Mouse (Mus musculus): Measurements from ENCODE around the gene Hs2st1. TPM values are rescaled to one million over a fixed set of nuclear protein-coding genes. Genes with fewer than 3 reads are reported as not detected.

Hs2st1 gene
- polyA plus RNA-seq, 1 experiment from 2014 or later: 13.9 TPM

DNA sequence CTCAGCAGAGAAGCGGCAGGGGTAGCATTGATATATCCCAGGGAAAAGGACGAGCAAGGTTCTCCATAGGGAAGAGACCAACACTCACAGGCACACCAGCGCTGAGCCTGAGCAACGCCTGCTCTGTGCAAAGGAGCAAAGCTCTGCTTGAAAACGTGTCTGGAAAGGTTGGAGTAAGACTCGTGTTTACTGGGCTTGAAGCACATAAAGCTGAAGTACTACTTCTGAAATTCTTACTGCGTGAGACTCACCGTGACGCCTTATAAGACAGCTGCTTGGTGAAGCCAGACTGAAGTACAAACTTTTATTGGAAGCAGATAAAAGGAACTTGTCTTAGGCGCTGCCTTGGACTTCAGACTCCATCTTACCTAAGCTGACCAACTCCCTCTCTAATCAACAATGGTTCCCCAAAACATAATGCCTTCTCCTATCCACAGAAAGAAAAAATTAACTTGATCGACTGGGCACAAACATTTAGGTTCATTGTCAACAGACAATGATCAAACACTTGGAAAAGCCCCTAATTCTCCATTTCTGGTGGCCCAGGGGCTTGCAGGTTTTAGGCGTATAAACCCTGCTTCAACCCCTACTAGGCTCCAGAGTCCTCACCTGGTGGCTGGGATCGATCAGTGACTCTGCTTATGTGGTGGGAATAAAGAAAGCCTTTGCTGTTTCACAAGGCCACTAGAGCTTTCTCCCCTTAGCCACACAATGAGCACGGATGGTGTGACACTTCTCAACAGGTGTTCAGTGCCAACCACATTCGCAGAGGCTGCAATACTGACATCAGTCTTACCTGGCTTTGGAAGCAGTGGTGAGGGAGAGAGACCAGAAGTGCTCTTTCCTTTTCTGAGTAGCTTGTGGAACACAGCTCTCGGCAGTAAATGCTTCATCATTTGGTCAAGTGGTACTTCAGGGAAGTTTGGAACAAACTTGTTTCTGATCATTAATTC, 56.5 kb downstream of the Hs2st1 start:
- no peak overlapping the region for H3K4me3 ChIP-seq (ENCODE audit: low read depth, low read length)
- no peaks in the 10 kb centered on the region for H3K4me1 ChIP-seq (ENCODE audit: control insufficient read depth, insufficient read depth, low read length)
- H3K27ac ChIP-seq (ENCODE audit: low read length): no peak overlapping the region
- no peaks in the 10 kb centered on the region for H3K9me3 ChIP-seq (replicated peaks; ENCODE audit: control insufficient read depth, low read length, poor library complexity, severe bottlenecking)
- H3K9ac ChIP-seq (ENCODE audit: low read depth, low read length): no peak overlapping the region
- ATAC-seq: no peak
- no peaks in the 10 kb centered on the region for H3K27me3 ChIP-seq (ENCODE audit: control insufficient read depth, insufficient read depth, low read depth, low read length)
- H3K4me2 ChIP-seq (ENCODE audit: low read length): no peak overlapping the region
- WGBS: 90% methylated on average over 16 of the region's 16 CpGs
- H3K36me3 ChIP-seq (ENCODE audit: control insufficient read depth, insufficient read depth, low read length): no peaks in the 10 kb centered on the region

DNA sequence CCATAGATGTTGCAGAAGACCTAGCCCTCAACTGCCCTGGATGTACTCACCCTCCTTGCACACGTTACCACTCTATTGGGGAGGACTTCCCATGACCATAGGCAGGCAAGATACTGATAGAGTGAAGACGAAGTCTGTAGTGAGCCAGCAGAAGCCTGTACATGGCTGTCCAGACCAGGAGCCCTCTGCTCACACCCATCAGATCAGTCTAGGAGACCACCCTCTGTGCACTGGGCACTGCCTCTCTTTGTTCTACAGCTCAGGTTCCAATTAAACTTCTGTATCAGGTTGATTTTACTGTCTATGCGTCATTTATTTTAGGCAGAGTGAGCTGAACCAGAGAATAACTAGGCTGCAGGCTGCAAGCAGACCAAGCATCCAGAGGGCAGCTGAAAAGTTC, 59.3 kb downstream of the Hs2st1 start:
- H3K27me3 ChIP-seq (ENCODE audit: control insufficient read depth, insufficient read depth, low read depth, low read length): no peaks in the 10 kb centered on the region

DNA sequence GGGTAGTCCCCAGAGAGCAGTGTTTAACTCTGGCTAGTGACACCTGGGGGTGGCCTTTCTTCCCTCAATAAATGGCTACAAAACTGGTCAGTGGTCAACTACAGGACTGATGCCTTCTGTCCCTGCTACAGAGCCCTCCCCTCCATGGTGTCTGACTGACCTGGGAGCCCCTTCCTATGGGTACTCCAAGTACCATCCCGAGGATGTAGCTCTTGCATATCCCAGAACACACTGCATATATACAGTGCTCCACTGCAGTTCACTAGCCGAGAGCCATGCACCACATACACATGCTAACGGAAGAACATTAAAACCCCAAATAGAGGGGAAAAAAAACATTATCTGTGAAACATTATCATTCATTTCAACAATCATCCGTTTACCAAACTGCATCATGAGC, 61.6 kb downstream of the Hs2st1 start:
- Histone ChIP-seq H3K27me3 (ENCODE audit: control insufficient read depth, insufficient read depth, low read depth, low read length) (no peaks in the 10 kb centered on the region), H3K27ac (ENCODE audit: low read length) (no peak overlapping the region), H3K4me1 (ENCODE audit: control insufficient read depth, insufficient read depth, low read length) (peaks cover 5% of the 10 kb centered on the region), H3K4me3 (ENCODE audit: low read depth, low read length) (no peak overlapping the region), H3K9ac (ENCODE audit: low read depth, low read length) (no peak overlapping the region), H3K4me2 (ENCODE audit: low read length) (no peak overlapping the region), H3K9me3 (replicated peaks; ENCODE audit: control insufficient read depth, low read length, poor library complexity, severe bottlenecking) (no peaks in the 10 kb centered on the region), H3K36me3 (ENCODE audit: control insufficient read depth, insufficient read depth, low read length) (no peaks in the 10 kb centered on the region)
- 93% methylated on average over 4 of the region's 4 CpGs for WGBS
- ATAC-seq: no peak

More for the DNA sequence above, 59.3 kb downstream of the Hs2st1 start:
- no peak overlapping the region for H3K4me2 ChIP-seq (ENCODE audit: low read length)
- no peaks in the 10 kb centered on the region for H3K9me3 ChIP-seq (replicated peaks; ENCODE audit: control insufficient read depth, low read length, poor library complexity, severe bottlenecking)
- ATAC-seq: no peak
- WGBS: 97% methylated on average over 3 of the region's 3 CpGs
- no peak overlapping the region for H3K9ac ChIP-seq (ENCODE audit: low read depth, low read length)
- no peaks in the 10 kb centered on the region for H3K36me3 ChIP-seq (ENCODE audit: control insufficient read depth, insufficient read depth, low read length)
- no peak overlapping the region for H3K4me3 ChIP-seq (ENCODE audit: low read depth, low read length)
- H3K27ac ChIP-seq (ENCODE audit: low read length): no peak overlapping the region
- peaks cover 5% of the 10 kb centered on the region for H3K4me1 ChIP-seq (ENCODE audit: control insufficient read depth, insufficient read depth, low read length)

DNA sequence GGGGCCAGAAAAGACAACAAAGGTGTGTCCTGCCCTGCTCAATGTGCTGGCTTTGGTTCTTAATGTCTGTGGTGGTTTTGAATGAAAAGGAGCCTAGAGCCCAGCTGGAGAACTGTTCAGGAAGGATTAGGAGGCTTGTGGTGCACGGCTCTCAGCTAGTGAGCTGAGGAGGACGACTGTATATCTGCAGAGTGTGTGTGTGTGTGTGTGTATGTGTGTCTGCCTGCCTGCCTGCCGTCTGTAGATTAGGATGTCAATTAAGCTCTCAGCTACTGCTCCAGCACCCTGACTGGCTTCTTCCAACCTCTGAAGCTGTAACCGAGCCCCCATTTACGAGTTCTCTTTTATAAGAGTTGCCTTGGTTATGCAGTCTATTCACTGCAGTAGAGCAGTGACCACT, 62.1 kb downstream of the Hs2st1 start:
- ATAC-seq: no peak
- Histone ChIP-seq H3K9ac (ENCODE audit: low read depth, low read length) (no peak overlapping the region), H3K27me3 (ENCODE audit: control insufficient read depth, insufficient read depth, low read depth, low read length) (no peaks in the 10 kb centered on the region), H3K4me2 (ENCODE audit: low read length) (no peak overlapping the region), H3K4me3 (ENCODE audit: low read depth, low read length) (no peak overlapping the region), H3K4me1 (ENCODE audit: control insufficient read depth, insufficient read depth, low read length) (peaks cover 5% of the 10 kb centered on the region), H3K27ac (ENCODE audit: low read length) (no peak overlapping the region), H3K9me3 (replicated peaks; ENCODE audit: control insufficient read depth, low read length, poor library complexity, severe bottlenecking) (no peaks in the 10 kb centered on the region), H3K36me3 (ENCODE audit: control insufficient read depth, insufficient read depth, low read length) (no peaks in the 10 kb centered on the region)
- WGBS: 36% methylated on average over 5 of the region's 5 CpGs

DNA sequence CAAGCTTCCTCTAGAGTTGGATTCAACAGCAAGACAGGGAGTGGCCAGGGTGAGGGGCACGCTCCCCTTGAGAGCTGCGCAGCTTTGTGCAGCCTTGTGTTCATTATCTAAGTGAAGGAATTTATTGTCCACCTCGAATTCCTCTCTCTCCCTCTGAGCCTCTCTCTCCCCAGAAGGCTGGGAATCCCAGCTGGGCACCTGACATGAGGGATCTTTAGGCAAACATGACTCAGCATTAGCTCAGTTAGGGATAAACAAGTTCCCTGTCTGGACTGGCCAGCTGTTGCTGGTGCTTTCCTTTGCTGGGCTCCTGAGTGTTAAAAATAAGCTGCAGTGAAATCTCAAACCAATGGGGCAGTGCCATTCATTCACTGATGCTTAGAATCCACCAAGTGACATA, 63.8 kb downstream of the Hs2st1 start:
- no peak overlapping the region for H3K4me2 ChIP-seq (ENCODE audit: low read length)
- no peaks in the 10 kb centered on the region for H3K9me3 ChIP-seq (replicated peaks; ENCODE audit: control insufficient read depth, low read length, poor library complexity, severe bottlenecking)
- no peak for ATAC-seq
- no peak overlapping the region for H3K27ac ChIP-seq (ENCODE audit: low read length)
- H3K9ac ChIP-seq (ENCODE audit: low read depth, low read length): no peak overlapping the region
- no peaks in the 10 kb centered on the region for H3K36me3 ChIP-seq (ENCODE audit: control insufficient read depth, insufficient read depth, low read length)
- WGBS: 35% methylated on average over 3 of the region's 3 CpGs
- H3K27me3 ChIP-seq (ENCODE audit: control insufficient read depth, insufficient read depth, low read depth, low read length): no peaks in the 10 kb centered on the region
- peaks cover 5% of the 10 kb centered on the region for H3K4me1 ChIP-seq (ENCODE audit: control insufficient read depth, insufficient read depth, low read length)
- H3K4me3 ChIP-seq (ENCODE audit: low read depth, low read length): no peak overlapping the region

DNA sequence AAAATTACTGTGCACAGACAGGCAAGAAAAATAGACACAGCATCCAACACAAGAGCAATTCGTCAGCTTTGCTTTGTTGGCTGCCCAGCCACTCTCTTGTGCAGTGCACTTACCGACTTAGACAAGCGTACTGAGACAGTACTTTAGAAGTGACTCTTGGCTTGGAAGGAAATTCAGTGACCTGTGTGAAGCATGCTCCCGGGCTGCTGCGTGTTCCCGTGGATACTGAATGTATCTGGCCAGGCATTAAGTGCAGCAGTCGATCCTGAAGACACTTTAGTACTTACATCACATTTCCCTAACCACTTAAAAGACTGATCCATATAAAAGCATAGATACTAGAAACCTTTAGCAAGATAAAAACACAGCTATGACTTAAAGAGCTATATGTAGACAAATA, 68.1 kb downstream of the Hs2st1 start:
- WGBS: 51% methylated on average over 7 of the region's 7 CpGs

DNA sequence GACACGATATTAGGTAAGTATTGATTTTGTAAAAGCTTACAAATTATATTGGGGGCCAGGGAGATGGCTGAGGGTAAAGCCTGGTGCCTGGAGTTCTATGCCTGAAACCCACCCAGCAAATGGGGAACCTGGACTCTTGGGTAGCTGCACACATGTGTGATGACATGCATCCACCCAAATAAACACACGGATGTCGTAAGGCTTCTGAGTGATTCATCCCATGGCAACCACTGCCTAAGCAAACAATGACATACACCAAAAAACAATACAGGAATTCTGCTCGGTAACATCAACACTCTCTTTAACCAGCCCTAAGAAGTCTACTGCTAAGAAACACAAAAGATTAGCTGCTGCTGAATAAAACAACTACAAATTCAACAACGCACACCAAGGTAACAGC, 73.2 kb downstream of the Hs2st1 start:
- Histone ChIP-seq H3K9me3 (replicated peaks; ENCODE audit: control insufficient read depth, low read length, poor library complexity, severe bottlenecking) (no peaks in the 10 kb centered on the region), H3K4me2 (ENCODE audit: low read length) (no peak overlapping the region), H3K4me1 (ENCODE audit: control insufficient read depth, insufficient read depth, low read length) (no peaks in the 10 kb centered on the region; the same call in 1 of the 2 replicates), H3K4me3 (ENCODE audit: low read depth, low read length) (no peak overlapping the region), H3K36me3 (ENCODE audit: control insufficient read depth, insufficient read depth, low read length) (no peaks in the 10 kb centered on the region), H3K27me3 (ENCODE audit: control insufficient read depth, insufficient read depth, low read depth, low read length) (no peaks in the 10 kb centered on the region), H3K27ac (ENCODE audit: low read length) (no peak overlapping the region), H3K9ac (ENCODE audit: low read depth, low read length) (no peak overlapping the region)
- ATAC-seq: no peak
- WGBS: 67% methylated on average over 5 of the region's 5 CpGs

More for the DNA sequence above, 68.1 kb downstream of the Hs2st1 start:
- no peak overlapping the region for H3K9ac ChIP-seq (ENCODE audit: low read depth, low read length)
- no peak overlapping the region for H3K4me3 ChIP-seq (ENCODE audit: low read depth, low read length)
- peaks cover 5% of the 10 kb centered on the region; the same call in 1 of the 2 replicates for H3K4me1 ChIP-seq (ENCODE audit: control insufficient read depth, insufficient read depth, low read length)
- no peak overlapping the region for H3K27ac ChIP-seq (ENCODE audit: low read length)
- H3K4me2 ChIP-seq (ENCODE audit: low read length): no peak overlapping the region
- H3K9me3 ChIP-seq (replicated peaks; ENCODE audit: control insufficient read depth, low read length, poor library complexity, severe bottlenecking): no peaks in the 10 kb centered on the region
- H3K36me3 ChIP-seq (ENCODE audit: control insufficient read depth, insufficient read depth, low read length): no peaks in the 10 kb centered on the region
- no peaks in the 10 kb centered on the region for H3K27me3 ChIP-seq (ENCODE audit: control insufficient read depth, insufficient read depth, low read depth, low read length)
- ATAC-seq: no peak

DNA sequence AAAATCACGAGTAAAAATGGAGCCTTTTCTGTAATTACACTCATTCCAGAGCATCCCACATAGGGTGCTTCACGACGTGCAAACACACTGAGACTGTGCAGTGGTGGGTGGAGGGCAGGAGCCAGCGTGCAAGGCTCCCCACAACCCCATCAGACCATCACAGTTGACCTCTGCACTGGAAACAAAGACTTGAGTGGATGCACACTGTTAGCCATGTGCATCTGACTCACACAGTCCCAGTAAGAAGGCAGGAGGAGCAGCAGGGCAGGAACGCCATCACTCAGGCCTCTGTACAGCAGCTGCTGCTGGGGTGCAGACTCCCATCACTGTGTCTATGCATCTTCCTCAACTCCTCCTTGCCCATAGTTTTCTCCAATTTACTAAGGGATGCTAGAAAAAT, 75.1 kb downstream of the Hs2st1 start:
- no peak overlapping the region for H3K27ac ChIP-seq (ENCODE audit: low read length)
- ATAC-seq: no peak
- H3K4me2 ChIP-seq (ENCODE audit: low read length): no peak overlapping the region
- 42% methylated on average over 5 of the region's 5 CpGs for WGBS
- no peak overlapping the region for H3K4me3 ChIP-seq (ENCODE audit: low read depth, low read length)
- no peak overlapping the region for H3K9ac ChIP-seq (ENCODE audit: low read depth, low read length)
- no peaks in the 10 kb centered on the region for H3K36me3 ChIP-seq (ENCODE audit: control insufficient read depth, insufficient read depth, low read length)
- H3K27me3 ChIP-seq (ENCODE audit: control insufficient read depth, insufficient read depth, low read depth, low read length): no peaks in the 10 kb centered on the region
- H3K4me1 ChIP-seq (ENCODE audit: control insufficient read depth, insufficient read depth, low read length): no peaks in the 10 kb centered on the region; the same call in 1 of the 2 replicates
- no peaks in the 10 kb centered on the region for H3K9me3 ChIP-seq (replicated peaks; ENCODE audit: control insufficient read depth, low read length, poor library complexity, severe bottlenecking)

DNA sequence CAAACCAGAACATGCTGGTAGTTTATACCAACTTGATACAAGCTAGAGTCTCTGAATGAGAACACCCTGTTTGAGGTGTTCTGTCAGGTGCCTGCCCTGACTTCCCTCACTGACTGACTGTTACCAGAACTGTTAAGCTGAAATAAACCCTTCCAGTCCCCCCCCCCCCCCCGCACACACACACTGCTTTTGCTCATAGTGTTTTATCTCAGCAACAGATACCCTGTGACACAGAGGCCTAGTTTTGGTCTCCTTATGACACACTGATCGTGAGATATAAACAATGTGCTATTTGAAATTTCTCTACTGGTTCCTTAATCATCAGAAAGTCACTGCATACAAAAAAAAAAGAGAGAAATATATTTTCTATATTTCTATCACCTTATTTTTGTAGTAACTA, 81.2 kb downstream of the Hs2st1 start:
- ATAC-seq: no peak
- WGBS: 100% methylated on average over 1 of the region's 2 CpGs
- H3K4me2 ChIP-seq (ENCODE audit: low read length): no peak overlapping the region
- no peaks in the 10 kb centered on the region for H3K36me3 ChIP-seq (ENCODE audit: control insufficient read depth, insufficient read depth, low read length)
- no peaks in the 10 kb centered on the region for H3K27me3 ChIP-seq (ENCODE audit: control insufficient read depth, insufficient read depth, low read depth, low read length)
- H3K4me1 ChIP-seq (ENCODE audit: control insufficient read depth, insufficient read depth, low read length): no peaks in the 10 kb centered on the region
- no peaks in the 10 kb centered on the region for H3K9me3 ChIP-seq (replicated peaks; ENCODE audit: control insufficient read depth, low read length, poor library complexity, severe bottlenecking)
- no peak overlapping the region for H3K4me3 ChIP-seq (ENCODE audit: low read depth, low read length)
- no peak overlapping the region for H3K27ac ChIP-seq (ENCODE audit: low read length)
- H3K9ac ChIP-seq (ENCODE audit: low read depth, low read length): no peak overlapping the region
